Mouse (Mus musculus) leukemia stem cell, adult 10-12 weeks (primary cell): Measurements from ENCODE around the gene Slc39a5. TPM values are rescaled to one million over a fixed set of nuclear protein-coding genes. Genes with fewer than 3 reads are reported as not detected.

Experiments used
- polyA plus RNA-seq: library from polyadenylated mRNA; stranded (reverse); fragments of >175 nt; gene quantifications from 2 replicates; pipeline ENCODE4 v1.2.3, GENCODE M21; 2012; ENCODE audit warnings: low replicate concordance

Gene Slc39a5
- polyA plus RNA-seq = not detected in 2 replicates

DNA sequence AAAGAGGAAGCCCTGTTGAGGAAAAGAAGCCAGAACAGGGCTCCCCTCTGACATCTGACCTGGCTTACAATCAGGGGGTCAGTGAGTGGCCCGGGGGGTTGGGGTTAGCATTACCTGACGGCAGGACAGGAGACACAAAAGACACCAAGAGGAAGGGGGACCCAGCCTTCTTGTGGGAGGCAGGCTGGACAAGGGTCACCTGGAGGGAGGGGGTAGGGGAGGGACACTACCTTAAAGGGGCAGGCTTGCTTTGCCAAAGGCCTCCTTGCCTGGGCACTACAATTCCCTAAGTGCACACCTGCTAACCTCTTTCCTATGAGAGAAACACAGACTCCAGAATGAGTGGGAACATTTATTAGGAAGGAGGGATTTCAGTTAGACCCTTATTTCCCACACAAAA lies at the start of gene Slc39a5:
Gene Slc39a5 (minus strand): TSS at position 174 of the 400 bp plus-strand sequence.

DNA sequence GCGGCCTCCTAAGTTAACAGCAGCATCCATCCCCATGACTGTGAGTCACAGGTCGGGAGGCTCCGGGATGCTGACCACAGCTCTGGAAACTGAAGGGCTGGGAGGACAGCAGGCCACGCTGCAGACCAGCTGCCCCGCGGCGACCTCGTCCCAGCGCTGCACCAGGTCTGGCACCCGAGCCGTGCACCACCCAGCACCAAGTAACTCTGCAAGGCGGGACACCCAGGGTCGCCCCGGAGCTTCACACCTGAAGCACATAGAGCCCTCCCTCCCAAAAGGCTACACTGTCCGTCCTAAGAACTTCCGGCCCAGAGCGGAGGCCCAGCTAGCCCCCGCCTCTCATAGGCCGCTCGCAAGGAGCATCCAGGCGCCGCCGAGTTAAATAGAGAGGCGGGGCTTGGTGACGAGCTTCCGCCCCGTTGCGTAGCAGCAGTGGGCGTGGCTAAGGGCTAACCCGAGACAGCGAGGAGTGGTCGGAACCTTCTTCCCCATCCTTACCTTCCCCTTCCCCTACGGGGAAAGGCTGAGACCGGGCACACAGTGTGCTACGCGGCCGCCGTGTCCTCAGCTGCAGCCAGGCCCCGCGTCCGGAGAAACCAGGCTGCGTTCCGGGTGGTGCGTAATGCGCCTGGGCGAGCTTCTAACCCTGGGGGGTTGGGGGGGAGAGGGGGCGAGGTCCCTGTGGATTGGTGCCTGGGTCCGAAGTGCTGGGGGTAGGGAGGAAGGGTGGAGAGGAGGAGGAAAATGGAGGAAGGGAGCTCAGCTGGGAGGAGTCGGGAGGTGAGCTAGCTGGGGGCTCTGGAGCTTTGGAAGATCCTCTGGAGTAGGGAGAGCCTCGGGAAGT lies 10.4 kb upstream of the Slc39a5 start, which contains the start of the genes Nabp2 and Rnf41:
Gene Nabp2 (minus strand): TSS at position 282 of the 844 bp plus-strand sequence.
Gene Rnf41 (plus strand): TSS at position 447 of the 844 bp plus-strand sequence.

DNA sequence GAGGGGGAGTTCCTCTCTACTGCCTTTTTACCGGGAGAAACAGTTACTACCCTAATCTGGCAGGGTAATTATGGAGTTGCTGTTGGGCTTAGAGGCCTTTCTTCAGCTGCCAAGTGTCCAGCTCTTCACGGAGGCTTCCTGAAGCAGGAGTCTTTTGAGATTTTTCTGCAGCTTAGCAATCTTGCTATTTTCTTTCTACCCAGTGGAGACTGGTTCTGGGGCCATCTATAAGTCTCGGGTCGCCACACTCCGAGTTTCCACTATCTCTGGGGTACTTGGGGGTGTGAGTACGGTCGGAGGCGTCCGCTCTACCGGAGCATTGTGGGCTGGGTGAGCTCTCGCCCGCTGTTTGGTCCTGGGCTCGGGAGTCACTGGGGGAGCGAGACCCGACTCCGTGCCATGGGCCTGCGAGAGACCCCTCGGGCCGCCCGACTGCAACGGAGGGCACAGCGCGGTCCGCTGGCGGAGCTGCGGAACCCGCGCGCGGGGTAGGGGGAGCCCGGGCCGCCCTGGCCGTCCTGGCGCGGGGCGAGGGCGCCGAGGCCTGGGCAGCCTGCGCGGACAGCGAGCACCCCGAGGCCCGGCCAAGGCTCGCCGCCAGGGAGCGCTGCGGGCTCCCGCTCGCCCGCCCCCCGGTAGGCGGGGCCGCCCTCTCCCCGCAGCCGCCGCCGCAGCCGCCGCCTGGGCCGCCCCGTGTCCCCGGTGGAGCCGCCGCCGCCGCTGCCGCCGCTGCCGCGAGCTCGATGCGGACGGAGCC lies 24.4 kb downstream of the Slc39a5 start, which contains the start of gene Ankrd52:
Gene Ankrd52 (plus strand): TSS at position 661 of the 757 bp plus-strand sequence.

DNA sequence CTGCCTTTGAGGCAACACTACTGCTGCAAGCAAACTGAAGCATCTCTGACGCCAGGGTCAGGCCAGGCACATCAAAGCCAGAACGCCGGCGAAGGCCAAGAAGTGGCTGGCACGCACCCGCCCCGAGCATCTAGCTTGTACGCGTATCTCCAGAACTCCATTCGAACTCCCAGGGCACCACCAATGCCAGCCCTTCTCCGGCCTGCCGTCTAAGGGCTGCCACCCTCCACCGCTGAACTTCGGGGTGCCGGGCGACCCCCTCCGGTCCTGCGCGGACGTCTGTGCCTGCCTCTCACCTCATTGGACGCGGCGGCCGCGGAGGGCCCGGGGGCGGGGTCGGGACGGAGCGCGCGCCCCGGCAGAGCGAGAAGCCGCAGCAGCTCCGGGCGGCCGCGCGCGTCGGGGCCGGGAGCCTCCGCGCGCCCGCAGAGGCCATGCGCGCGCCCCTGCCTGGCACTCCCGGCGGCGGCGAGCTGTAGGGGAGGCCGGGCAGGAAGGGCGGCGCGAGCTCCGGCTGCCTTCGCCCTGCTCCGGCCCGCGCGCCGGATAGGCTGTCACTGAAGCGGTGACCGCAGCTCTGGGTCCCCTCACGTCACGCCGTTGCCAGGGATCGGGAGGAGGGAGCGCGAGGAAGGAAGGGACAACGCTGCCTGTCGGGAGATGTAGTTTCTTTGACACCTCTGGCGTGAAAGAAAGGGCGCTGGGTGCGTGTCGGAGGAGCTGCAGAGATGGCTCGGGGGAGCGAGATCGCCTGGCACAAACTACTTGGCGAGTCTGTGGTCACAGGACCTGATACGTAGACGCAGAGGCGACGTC lies 32.4 kb downstream of the Slc39a5 start, which contains the start of gene Coq10a:
Gene Coq10a (minus strand): TSS at position 596 of the 816 bp plus-strand sequence.

Other genes with a start within 250 kb of the Slc39a5 start
- 6.1 and 6.7 TPM in 2 replicates for gene Rbms2, start 220.9 kb downstream of the Slc39a5 start, polyA plus RNA-seq
- 1.7 and 2.8 TPM in 2 replicates for gene Gls2, start 206.8 kb downstream of the Slc39a5 start, polyA plus RNA-seq
- 0.39 and 3.8 TPM in 2 replicates for gene Spryd4, start 189.4 kb downstream of the Slc39a5 start, polyA plus RNA-seq
- 0.32 and 0.44 TPM in 2 replicates for gene Mip, start 175.4 kb downstream of the Slc39a5 start, polyA plus RNA-seq
- 19.8 and 23.0 TPM in 2 replicates for gene Timeless, start 169.2 kb downstream of the Slc39a5 start, polyA plus RNA-seq
- gene Apon, start 147.1 kb downstream of the Slc39a5 start, polyA plus RNA-seq = 0.13 TPM in 1 of 2 replicates, not detected in the other
- gene Apof, start 132.6 kb downstream of the Slc39a5 start, polyA plus RNA-seq = not detected in 2 replicates
- gene Stat2, start 130.7 kb downstream of the Slc39a5 start, polyA plus RNA-seq = 26.1 and 38.2 TPM in 2 replicates
- gene Il23a, start 102.5 kb downstream of the Slc39a5 start, polyA plus RNA-seq = 0.12 and 0.13 TPM in 2 replicates
- gene Pan2, start 97.9 kb downstream of the Slc39a5 start, polyA plus RNA-seq = 2.8 and 6.3 TPM in 2 replicates
- gene Cnpy2, start 78.8 kb downstream of the Slc39a5 start, polyA plus RNA-seq = 27.5 and 52.4 TPM in 2 replicates
- 8.6 and 52.3 TPM in 2 replicates for gene Cs, start 63.5 kb downstream of the Slc39a5 start, polyA plus RNA-seq
- gene Coq10a, start 32.2 kb downstream of the Slc39a5 start, polyA plus RNA-seq = 3.6 and 11.6 TPM in 2 replicates
- 61.1 and 121 TPM in 2 replicates for gene Ankrd52, start 24.1 kb downstream of the Slc39a5 start, polyA plus RNA-seq
- 265 and 291 TPM in 2 replicates for gene Nabp2, start 10.3 kb upstream of the Slc39a5 start, polyA plus RNA-seq
- 7.7 and 9.3 TPM in 2 replicates for gene Rnf41, start 10.4 kb upstream of the Slc39a5 start, polyA plus RNA-seq
- 223 and 234 TPM in 2 replicates for gene Smarcc2, start 58.0 kb upstream of the Slc39a5 start, polyA plus RNA-seq
- 27.3 and 134 TPM in 2 replicates for gene Myl6, start 92.9 kb upstream of the Slc39a5 start, polyA plus RNA-seq
- gene Myl6b, start 97.5 kb upstream of the Slc39a5 start, polyA plus RNA-seq = 6.8 and 8.3 TPM in 2 replicates
- 64.0 and 113 TPM in 2 replicates for gene Esyt1, start 124.6 kb upstream of the Slc39a5 start, polyA plus RNA-seq
- gene Zc3h10, start 146.5 kb upstream of the Slc39a5 start, polyA plus RNA-seq = 17.8 and 33.1 TPM in 2 replicates
- gene Rpl41, start 148.1 kb upstream of the Slc39a5 start, polyA plus RNA-seq = 1,968 and 2,386 TPM in 2 replicates
- gene Pa2g4, start 164.8 kb upstream of the Slc39a5 start, polyA plus RNA-seq = 485 and 726 TPM in 2 replicates
- 0.35 and 0.77 TPM in 2 replicates for gene Erbb3, start 188.4 kb upstream of the Slc39a5 start, polyA plus RNA-seq
- gene Rps26, start 225.5 kb upstream of the Slc39a5 start, polyA plus RNA-seq = 275 and 2,118 TPM in 2 replicates
- 1.4 and 2.2 TPM in 2 replicates for gene Ikzf4, start 244.8 kb upstream of the Slc39a5 start, polyA plus RNA-seq